In the genomic region with DNA sequence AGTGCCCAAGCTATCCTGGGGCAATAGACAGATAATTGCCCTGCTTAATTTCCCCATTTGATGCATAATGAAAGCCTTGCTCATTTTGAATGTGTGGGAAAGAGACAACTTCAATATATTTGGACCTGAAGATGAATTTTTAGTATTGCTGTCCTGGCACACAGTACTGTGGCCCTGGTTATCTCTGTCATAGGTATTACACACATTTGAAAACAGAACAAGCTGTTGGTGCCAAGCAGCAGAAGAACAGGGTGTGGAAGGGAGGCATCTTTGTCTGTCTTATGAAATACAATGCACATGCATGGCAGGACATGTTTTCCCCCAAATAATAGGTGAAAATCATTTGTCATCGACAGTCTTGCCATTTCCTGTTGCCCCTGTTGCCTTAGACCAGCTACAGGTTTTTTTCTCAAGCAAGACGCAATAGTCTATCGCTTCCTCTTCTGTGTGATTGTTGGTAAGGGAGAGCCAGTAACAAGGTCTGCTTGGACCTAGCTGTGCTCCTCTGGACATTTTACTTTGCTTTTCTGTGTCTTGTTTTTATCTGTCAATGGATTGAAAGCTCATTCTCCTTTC, we compare ENCODE assay signal across 20 mouse cellular contexts.
DNase-seq lines count a peak whose midpoint lies in the region; ATAC-seq and TF ChIP-seq lines count a peak whose summit lies in the region.
"Had no signal": no experiment of that assay in that cellular context is flagged by ENCODE, and none has a peak within 500 bp of the region (broad histone marks: within the 10 kb centered on the region; RNA-seq: fewer than 3 reads in every experiment).

No protein-coding gene starts in this region.

- H3K4me2 ChIP-seq in liver, embryonic 15.5 days: no peak overlapping the region
- H3K4me2 ChIP-seq: hindbrain, embryonic 13.5 days; midbrain, embryonic 13.5 days; neural tube, embryonic 12.5 days had no signal

- no peaks in the 10 kb centered on the region for H3K36me3 ChIP-seq in spleen, adult 2 months (ENCODE audit: control insufficient read depth, insufficient read depth, low read length)
- no peaks in the 10 kb centered on the region for H3K36me3 ChIP-seq in liver, embryonic 15.5 days (replicated peaks)
- no peaks in the 10 kb centered on the region for H3K36me3 ChIP-seq in splenic B cell, adult 2 months (ENCODE audit: control insufficient read depth, insufficient read depth, low read length, poor library complexity, severe bottlenecking)
- H3K36me3 ChIP-seq: forebrain, embryonic 10.5 days; hindbrain, embryonic 13.5 days; midbrain, embryonic 13.5 days; neural tube, embryonic 12.5 days had no signal

- no peak for TF ChIP-seq CTCF in gastrocnemius, adult 2 months (IDR thresholded peaks at IDR 0.05)
- TF ChIP-seq CTCF in spleen, adult 2 months (IDR thresholded peaks at IDR 0.05; ENCODE audit: extremely low read depth, insufficient read depth, insufficient read length, insufficient replicate concordance): no peak

- intact Hi-C loops in gastrocnemius, adult 2 months (cut with DNase I): no loop called here

- H3K9me3 ChIP-seq in liver, embryonic 15.5 days (replicated peaks): no peaks in the 10 kb centered on the region
- H3K9me3 ChIP-seq: forebrain, embryonic 10.5 days; hindbrain, embryonic 13.5 days; midbrain, embryonic 13.5 days; neural tube, embryonic 12.5 days had no signal

- WGBS in spleen, adult 2 months: 21% methylated on average over 3 of the region's 3 CpGs
- WGBS in liver, embryonic 15.5 days (ENCODE audit: insufficient replicate concordance): 50% methylated on average over 3 of the region's 3 CpGs

- no peak overlapping the region for H3K4me3 ChIP-seq in gastrocnemius, adult 2 months
- no peak overlapping the region for H3K4me3 ChIP-seq in spleen, adult 2 months (ENCODE audit: extremely low read depth, insufficient read depth, insufficient read length)
- H3K4me3 ChIP-seq in liver, embryonic 15.5 days (replicated peaks): no peak overlapping the region
- H3K4me3 ChIP-seq: forebrain, embryonic 10.5 days; hindbrain, embryonic 13.5 days; midbrain, embryonic 13.5 days; neural tube, embryonic 12.5 days had no signal

- H3K27me3 ChIP-seq in spleen, adult 2 months (ENCODE audit: control insufficient read depth, insufficient read depth, low read length): no peaks in the 10 kb centered on the region
- no peaks in the 10 kb centered on the region for H3K27me3 ChIP-seq in liver, embryonic 15.5 days
- no peaks in the 10 kb centered on the region for H3K27me3 ChIP-seq in splenic B cell, adult 2 months (ENCODE audit: control insufficient read depth, insufficient read depth, low read length, poor library complexity, severe bottlenecking)
- H3K27me3 ChIP-seq: hindbrain, embryonic 13.5 days; megakaryocyte, embryonic 14.5 days; midbrain, embryonic 13.5 days; neural tube, embryonic 12.5 days had no signal

- DNase-seq in gastrocnemius, adult 2 months: no peak
- no peak for DNase-seq in gastrocnemius, postnatal 10 days
- DNase-seq in spleen, adult 2 months (ENCODE audit: low read depth in 1 of 2, low spot score in 2 of 2): no peak
- DNase-seq in spleen, postnatal 4 days (ENCODE audit: low spot score in 2 of 2): no peak
- DNase-seq in splenic B cell, adult 2 months (ENCODE audit: low read depth, low spot score): peak; percentile 46
- no peak for DNase-seq in frontal cortex, postnatal 36 days (ENCODE audit: low spot score in 2 of 2)
- DNase-seq in layer of hippocampus, adult 11-12 months (ENCODE audit: low spot score): no peak
- DNase-seq: cerebellum, adult 8-10 months; forebrain, postnatal 0 days; kidney, adult 18-20 months; right cerebral cortex, postnatal 14 days; thymus, adult 2 months; thymus, postnatal 4 days had no signal

- no peak overlapping the region for H3K9ac ChIP-seq in liver, embryonic 15.5 days
- H3K9ac ChIP-seq: forebrain, postnatal 0 days; hindbrain, embryonic 13.5 days; midbrain, embryonic 13.5 days; neural tube, embryonic 12.5 days had no signal

- peaks cover 31% of the 10 kb centered on the region for H3K4me1 ChIP-seq in spleen, adult 2 months (ENCODE audit: control insufficient read depth, insufficient read depth, insufficient read length)
- peaks cover 67% of the 10 kb centered on the region for H3K4me1 ChIP-seq in liver, embryonic 15.5 days (replicated peaks)

- TF ChIP-seq POLR2A in spleen, adult 2 months (IDR thresholded peaks at IDR 0.05; ENCODE audit: low read depth, low read length): no peak

- peak overlapping the region; percentile 79; the same call in 1 of the 2 replicates for H3K27ac ChIP-seq in gastrocnemius, adult 2 months
- peak overlapping the region; percentile 12; the same call in 1 of the 2 replicates for H3K27ac ChIP-seq in spleen, adult 2 months (ENCODE audit: insufficient read depth, low read length)
- H3K27ac ChIP-seq in liver, embryonic 15.5 days (replicated peaks): peak overlapping the region; percentile 97
- H3K27ac ChIP-seq: hindbrain, embryonic 13.5 days; kidney, postnatal 0 days; midbrain, embryonic 13.5 days; neural tube, embryonic 12.5 days had no signal

- ATAC-seq in liver, embryonic 15.5 days (ENCODE audit: insufficient read depth): no peak
- ATAC-seq: forebrain, postnatal 0 days; midbrain, embryonic 13.5 days had no signal

Comparison
In these comparisons a context has a peak if more than half of its experiments do, and no peak if none do; other contexts are left out.
1. H3K27ac ChIP-seq: peak in every context shown above with its lines; median percentile 97 in liver, embryonic 15.5 days; 79 in gastrocnemius, adult 2 months; 12 in spleen, adult 2 months.